9 mouse cellular contexts compared by ENCODE assay signal in the genomic region with DNA sequence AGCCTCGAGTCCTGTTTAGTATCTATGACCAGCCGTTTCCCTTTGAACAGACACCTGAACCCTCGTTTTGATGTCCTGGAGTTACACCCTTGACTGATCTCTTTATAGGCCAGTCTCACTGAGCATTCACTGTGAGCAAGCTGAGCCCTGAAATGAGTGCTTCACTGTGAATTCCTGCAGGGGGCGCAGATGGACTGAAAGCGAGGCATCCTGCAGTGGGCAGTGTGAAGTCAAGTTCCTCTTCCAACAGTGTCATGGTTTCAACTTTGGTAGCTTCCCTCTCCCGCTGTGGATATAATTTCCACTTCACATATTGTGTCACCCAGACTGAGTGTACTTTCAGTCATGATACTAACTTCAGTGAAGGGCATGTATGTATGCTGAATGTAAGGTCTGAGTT.
A peak's percentile ranks its signal among the peaks of the same experiment; 100 is the strongest.
DNase-seq lines count a peak whose midpoint lies in the region; ATAC-seq lines count a peak whose summit lies in the region.
"Had no signal": no experiment of that assay in that cellular context is flagged by ENCODE, and none has a peak within 500 bp of the region (broad histone marks: within the 10 kb centered on the region; RNA-seq: fewer than 3 reads in every experiment).

No protein-coding gene starts in this region.

- peak; percentile 77 for DNase-seq in ES-CJ7 (ENCODE audit: low read depth, low spot score)
- peak; percentile 32 for DNase-seq in c-Kit-positive CD71-positive TER-119-negative erythroid progenitor cells, embryonic 14.5 days (ENCODE audit: low read depth)
- DNase-seq in hindbrain, embryonic 11.5 days (ENCODE audit: low spot score) = peak; percentile 78
- DNase-seq in layer of hippocampus, adult 9-10 months (ENCODE audit: low spot score) = peak; percentile 42
- peak; percentile 81 for DNase-seq in lung, postnatal 25 days (ENCODE audit: low spot score)
- peak; percentile 37 for DNase-seq in retina, adult 2 months (ENCODE audit: low read depth, low spot score)
- DNase-seq in thymus, postnatal 25 days = peak; percentile 84

- H3K9me3 ChIP-seq in forebrain, embryonic 15.5 days = no peaks in the 10 kb centered on the region
- no peaks in the 10 kb centered on the region for H3K9me3 ChIP-seq in hindbrain, embryonic 11.5 days (ENCODE audit: control insufficient read depth, low read length)
- H3K9me3 ChIP-seq: limb, embryonic 12.5 days had no signal

- H3K36me3 ChIP-seq in forebrain, embryonic 15.5 days = no peaks in the 10 kb centered on the region
- H3K36me3 ChIP-seq in hindbrain, embryonic 11.5 days (ENCODE audit: control insufficient read depth, insufficient read depth, low read length) = no peaks in the 10 kb centered on the region
- H3K36me3 ChIP-seq: limb, embryonic 12.5 days had no signal

- H3K4me1 ChIP-seq in forebrain, embryonic 15.5 days = no peaks in the 10 kb centered on the region
- no peaks in the 10 kb centered on the region for H3K4me1 ChIP-seq in hindbrain, embryonic 11.5 days (replicated peaks; ENCODE audit: control insufficient read depth, insufficient read depth, low read length)
- H3K4me1 ChIP-seq: limb, embryonic 12.5 days had no signal

- H3K27ac ChIP-seq in forebrain, embryonic 15.5 days (replicated peaks) = no peak overlapping the region
- no peak overlapping the region for H3K27ac ChIP-seq in hindbrain, embryonic 11.5 days (ENCODE audit: low read depth, low read length)
- H3K27ac ChIP-seq: limb, embryonic 12.5 days had no signal

- 25% methylated on average over 6 of the region's 6 CpGs for WGBS in forebrain, embryonic 15.5 days
- 24% methylated on average over 6 of the region's 6 CpGs for WGBS in hindbrain, embryonic 11.5 days

- H3K9ac ChIP-seq in forebrain, embryonic 15.5 days (replicated peaks) = no peak overlapping the region
- no peak overlapping the region for H3K9ac ChIP-seq in hindbrain, embryonic 11.5 days (ENCODE audit: low read depth, low read length)
- H3K9ac ChIP-seq: limb, embryonic 12.5 days had no signal

- no peak overlapping the region for H3K4me2 ChIP-seq in forebrain, embryonic 15.5 days (replicated peaks)
- H3K4me2 ChIP-seq in hindbrain, embryonic 11.5 days (replicated peaks; ENCODE audit: low read depth, low read length) = no peak overlapping the region
- H3K4me2 ChIP-seq: limb, embryonic 12.5 days had no signal

- no peak overlapping the region for H3K4me3 ChIP-seq in forebrain, embryonic 15.5 days
- no peak overlapping the region for H3K4me3 ChIP-seq in hindbrain, embryonic 11.5 days (ENCODE audit: low read depth, low read length)
- H3K4me3 ChIP-seq: limb, embryonic 12.5 days had no signal

- H3K27me3 ChIP-seq in forebrain, embryonic 15.5 days = no peaks in the 10 kb centered on the region
- no peaks in the 10 kb centered on the region for H3K27me3 ChIP-seq in hindbrain, embryonic 11.5 days (ENCODE audit: control insufficient read depth, insufficient read depth, low read length)
- H3K27me3 ChIP-seq: limb, embryonic 12.5 days had no signal

- 0 out of 2 replicates have a peak, but pooled peaks have one; percentile 61 for ATAC-seq in forebrain, embryonic 15.5 days (replicated peaks)
- peak; percentile 67 for ATAC-seq in hindbrain, embryonic 11.5 days (ENCODE audit: low FRiP score)

Comparison
In these comparisons a context has a peak if more than half of its experiments do, and no peak if none do; other contexts are left out.
1. DNase-seq: peak in every context shown above with its lines; median percentile 84 in thymus, postnatal 25 days; 81 in lung, postnatal 25 days; 78 in hindbrain, embryonic 11.5 days; 77 in ES-CJ7; 42 in layer of hippocampus, adult 9-10 months; 37 in retina, adult 2 months; 32 in c-Kit-positive CD71-positive TER-119-negative erythroid progenitor cells, embryonic 14.5 days.